Mouse (Mus musculus) forebrain, embryonic 14.5 days (tissue): ENCODE data around the gene Ndufaf2. TPM values are rescaled to one million over a fixed set of nuclear protein-coding genes. Genes with fewer than 3 reads are reported as not detected.

ENCODE experiments used
- ATAC-seq: fragments of 200-750 bp; cut with Nextera tagmentation; 2 replicates; pipeline ENCODE4 v1.8.0; 2017; ENCODE audit warnings: mild to moderate bottlenecking, moderate library complexity
- DNase-seq: peaks from one replicate; pipeline ENCODE4 v3.0.0-alpha.2; 2015; ENCODE audit warnings: low spot score
- H3K27ac ChIP-seq: fragments of 300-500 bp; sonication (generic); 2 replicates; pipeline ENCODE4 v1.5.1; 2014; ENCODE audit warnings: low read depth, mild to moderate bottlenecking, control low read depth, low read length, moderate library complexity
- H3K27me3 ChIP-seq: fragments of 300-500 bp; sonication (generic); replicated peaks from 2 replicates; pipeline ENCODE4 v1.6.1; 2014; ENCODE audit warnings: low read length, control low read depth, mixed read lengths; ENCODE audit not compliant: control insufficient read depth, insufficient read depth
- H3K36me3 ChIP-seq: fragments of 300-500 bp; sonication (generic); 2 replicates; pipeline ENCODE4 v1.6.1; 2014; ENCODE audit warnings: low read length, control low read depth; ENCODE audit not compliant: control insufficient read depth, insufficient read depth
- H3K4me1 ChIP-seq: fragments of 300-500 bp; sonication (generic); 2 replicates; pipeline ENCODE4 v1.6.1; 2014; ENCODE audit warnings: antibody characterized with exemption, low read length, control low read depth; ENCODE audit not compliant: control insufficient read depth, insufficient read depth
- H3K4me2 ChIP-seq: fragments of 300-500 bp; sonication (generic); 2 replicates; pipeline ENCODE4 v1.6.1; 2014; ENCODE audit warnings: mild to moderate bottlenecking, control low read depth, low read length
- H3K4me3 ChIP-seq: fragments of 300-500 bp; sonication (generic); 2 replicates; pipeline ENCODE4 v1.5.1; 2014; ENCODE audit warnings: low read depth, low read length, control low read depth
- H3K9ac ChIP-seq: fragments of 300-500 bp; sonication (generic); 2 replicates; pipeline ENCODE4 v1.6.1; 2014; ENCODE audit warnings: mild to moderate bottlenecking, low read length, control low read depth, moderate library complexity
- H3K9me3 ChIP-seq: fragments of 300-500 bp; sonication (generic); replicated peaks from 2 replicates; pipeline ENCODE4 v1.6.1; 2016; ENCODE audit warnings: low read length, control low read depth, mixed read lengths; ENCODE audit not compliant: control insufficient read depth
- WGBS: fragments of 180-500 bp; shearing (Covaris S2); extraction: QIAGEN DNeasy Blood & Tissue Kit; methylation state at CpG from one replicate; pipeline ENCODE4 v1.1.7; 2014; 5-methylcytosine and 5-hydroxymethylcytosine counted together
- polyA plus RNA-seq: library from polyadenylated mRNA; unstranded; fragments of >200 nt; fragmentation: Nextera tagmentation; extraction: Ambion mirVana; gene quantifications from 2 replicates; pipeline ENCODE4 v1.2.1, GENCODE M21; 2014

Ndufaf2 gene
- polyA plus RNA-seq, 1 experiment from 2014 or later, result 84.5 TPM

- Histone ChIP-seq H3K9ac (no peak overlapping the region), H3K4me3 (no peak overlapping the region), H3K9me3 (no peaks in the 10 kb centered on the region), H3K4me1 (no peaks in the 10 kb centered on the region; the same call in 1 of the 2 replicates), H3K27me3 (no peaks in the 10 kb centered on the region), H3K27ac (no peak overlapping the region), H3K36me3 (no peaks in the 10 kb centered on the region), H3K4me2 (no peak overlapping the region)
- DNase-seq (no peak), ATAC-seq (no peak)
- 20% methylated on average over 4 of the region's 4 CpGs for whole genome bisulfite sequencing
Observed at GRCm38 (mm10) chr13:107961972-107962371, 196.5 kb downstream of the Ndufaf2 start.

- no peak overlapping the region for H3K4me3 ChIP-seq
- no peak for ATAC-seq
- H3K9ac ChIP-seq, result no peak overlapping the region
- DNase-seq, result no peak
- no peaks in the 10 kb centered on the region for H3K36me3 ChIP-seq
- no peaks in the 10 kb centered on the region; the same call in 1 of the 2 replicates for H3K4me1 ChIP-seq
- no peak overlapping the region for H3K4me2 ChIP-seq
- H3K27me3 ChIP-seq, result no peaks in the 10 kb centered on the region
- no peaks in the 10 kb centered on the region for H3K9me3 ChIP-seq
- no peak overlapping the region for H3K27ac ChIP-seq
- 81% methylated on average over 4 of the region's 4 CpGs for WGBS
Observed at GRCm38 (mm10) chr13:107961501-107961900, 196.9 kb downstream of the Ndufaf2 start.

GRCm38 (mm10) chr13:107960549-107960948, 197.9 kb downstream of the Ndufaf2 start:
- no peak overlapping the region for H3K4me2 ChIP-seq
- no peaks in the 10 kb centered on the region for H3K27me3 ChIP-seq
- DNase-seq (no peak), ATAC-seq (no peak)
- WGBS, result 78% methylated on average over 5 of the region's 5 CpGs
- H3K9ac ChIP-seq, result no peak overlapping the region
- no peaks in the 10 kb centered on the region for H3K36me3 ChIP-seq
- no peak overlapping the region for H3K27ac ChIP-seq
- no peak overlapping the region for H3K4me3 ChIP-seq
- H3K9me3 ChIP-seq, result no peaks in the 10 kb centered on the region
- H3K4me1 ChIP-seq, result no peaks in the 10 kb centered on the region; the same call in 1 of the 2 replicates

GRCm38 (mm10) chr13:107959891-107960290, 198.5 kb downstream of the Ndufaf2 start:
- Histone ChIP-seq H3K9me3 (no peaks in the 10 kb centered on the region), H3K9ac (no peak overlapping the region), H3K4me3 (no peak overlapping the region), H3K4me2 (no peak overlapping the region), H3K27me3 (no peaks in the 10 kb centered on the region), H3K4me1 (peaks cover 3% of the 10 kb centered on the region; the same call in 1 of the 2 replicates), H3K36me3 (no peaks in the 10 kb centered on the region), H3K27ac (no peak overlapping the region)
- ATAC-seq, result no peak
- no peak for DNase-seq
- 80% methylated on average over 4 of the region's 4 CpGs for WGBS

- DNase-seq (no peak), ATAC-seq (no peak)
- Histone ChIP-seq H3K9ac (no peak overlapping the region), H3K4me3 (no peak overlapping the region), H3K4me1 (peaks cover 11% of the 10 kb centered on the region; the same call in 1 of the 2 replicates), H3K36me3 (no peaks in the 10 kb centered on the region), H3K9me3 (no peaks in the 10 kb centered on the region), H3K27me3 (no peaks in the 10 kb centered on the region), H3K4me2 (no peak overlapping the region), H3K27ac (no peak overlapping the region)
- WGBS, result 21% methylated on average over 3 of the region's 3 CpGs
Observed at GRCm38 (mm10) chr13:107956246-107956645, 202.2 kb downstream of the Ndufaf2 start.

- DNase-seq (peak; percentile 70), ATAC-seq (peak; percentile 87)
- Histone ChIP-seq H3K4me2 (peak overlapping the region; percentile 24; the same call in 1 of the 2 replicates), H3K4me3 (no peak overlapping the region), H3K36me3 (no peaks in the 10 kb centered on the region), H3K9ac (no peak overlapping the region), H3K9me3 (no peaks in the 10 kb centered on the region), H3K27me3 (no peaks in the 10 kb centered on the region), H3K27ac (no peak overlapping the region), H3K4me1 (peaks cover 11% of the 10 kb centered on the region; the same call in 1 of the 2 replicates)
- 3% methylated on average over 14 of the region's 18 CpGs for WGBS
Observed at GRCm38 (mm10) chr13:107955327-107956110, 202.9 kb downstream of the Ndufaf2 start.

GRCm38 (mm10) chr13:107954445-107955261, 203.8 kb downstream of the Ndufaf2 start:
- Histone ChIP-seq H3K36me3 (no peaks in the 10 kb centered on the region), H3K4me2 (peak overlapping the region; percentile 24; the same call in 1 of the 2 replicates), H3K9ac (no peak overlapping the region), H3K4me3 (no peak overlapping the region), H3K4me1 (peaks cover 11% of the 10 kb centered on the region; the same call in 1 of the 2 replicates), H3K27ac (no peak overlapping the region), H3K9me3 (no peaks in the 10 kb centered on the region), H3K27me3 (no peaks in the 10 kb centered on the region)
- ATAC-seq (peak; percentile 43; the same call in 1 of the 2 replicates), DNase-seq (no peak)
- 9% methylated on average over 16 of the region's 16 CpGs for WGBS

- no peak overlapping the region for H3K4me3 ChIP-seq
- H3K9me3 ChIP-seq, result no peaks in the 10 kb centered on the region
- no peak overlapping the region for H3K27ac ChIP-seq
- no peaks in the 10 kb centered on the region for H3K27me3 ChIP-seq
- ATAC-seq (no peak), DNase-seq (no peak)
- H3K9ac ChIP-seq, result no peak overlapping the region; the same call in 1 of the 2 replicates
- H3K4me2 ChIP-seq, result no peak overlapping the region
- whole genome bisulfite sequencing, result 25% methylated on average over 9 of the region's 9 CpGs
- H3K36me3 ChIP-seq, result no peaks in the 10 kb centered on the region
- H3K4me1 ChIP-seq, result peaks cover 11% of the 10 kb centered on the region; the same call in 1 of the 2 replicates
Observed at GRCm38 (mm10) chr13:107954100-107954444, 204.4 kb downstream of the Ndufaf2 start.
